Mouse (Mus musculus): ENCODE measurements at regions not wholly inside any gene's neighbourhood (a gene's known extent, or its start where the extent isn't known, plus 50 kb on each side); places are given as distances from the start of the nearest gene placed in this dataset.

GRCm38 (mm10) chr3:149594470-149594869 lies 604.1 kb upstream of the Adgrl2 start:
- TF ChIP-seq CTCF (IDR thresholded peaks at IDR 0.05) (peak; percentile 30; the same call in 1 of the 2 replicates), EP300 (IDR thresholded peaks at IDR 0.05) (no peak)

Data from lung, postnatal 0 days (tissue).